Mouse (Mus musculus): ENCODE measurements around the gene E130218I03Rik.

DNA sequence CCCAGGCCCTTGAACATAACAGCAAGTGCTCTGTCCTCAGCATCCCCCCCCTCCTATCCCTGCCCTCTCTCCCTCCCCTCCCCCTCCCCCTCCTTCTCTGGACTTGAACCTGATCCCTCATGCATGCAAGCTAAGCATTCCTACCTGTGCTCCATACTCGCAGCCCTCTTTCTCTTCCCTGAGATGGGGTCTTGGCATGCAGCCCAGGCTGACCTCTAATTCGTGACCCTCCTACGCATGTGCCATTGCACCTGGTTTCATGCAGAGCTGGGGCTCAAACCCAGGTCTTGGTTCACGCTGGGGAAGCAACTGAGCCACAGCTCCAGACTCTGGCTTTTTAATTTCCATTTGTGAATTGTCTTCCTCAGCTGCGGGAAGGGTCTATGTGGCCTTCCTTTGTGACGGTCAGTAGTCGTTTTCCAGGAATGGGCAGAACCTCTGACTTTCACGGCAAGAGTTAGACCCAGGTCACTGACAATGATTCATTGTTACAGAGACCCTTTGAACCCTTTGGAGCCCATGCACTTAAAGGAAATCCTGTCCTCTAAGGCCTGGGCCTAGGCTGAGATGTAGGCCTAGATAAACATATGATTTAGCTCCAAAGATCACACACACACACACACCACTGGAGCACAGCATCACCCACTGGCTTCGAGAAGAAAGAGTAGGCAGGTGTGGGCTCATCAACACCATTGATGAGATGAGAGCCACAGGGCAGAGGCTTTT is 22.6 kb downstream of the E130218I03Rik start:
- TF ChIP-seq CTCF (IDR thresholded peaks at IDR 0.05; ENCODE audit: extremely low read depth, insufficient read depth, insufficient read length, insufficient replicate concordance), result no peak
- no peak for TF ChIP-seq POLR2A (IDR thresholded peaks at IDR 0.05; ENCODE audit: low read depth, low read length)
